Mouse (Mus musculus) bone marrow macrophage, adult 2 months (primary cell): Measurements from ENCODE around the gene Cd36.

Experiments used
- CTCF ChIP-seq: IDR thresholded peaks from 2 replicates; pipeline ENCODE4 v1.5.1; 2012; ENCODE audit warnings: low read depth, mild to moderate bottlenecking, low read length, moderate library complexity
- POLR2A ChIP-seq: IDR thresholded peaks from 2 replicates; pipeline ENCODE4 v1.6.1; 2012; ENCODE audit warnings: mild to moderate bottlenecking, low read depth, low read length, borderline replicate concordance

- TF ChIP-seq POLR2A = no peak
- TF ChIP-seq CTCF = no peak
Measured at GRCm38 (mm10) chr5:17888598-17888997, at the start of gene Cd36.
